Mouse (Mus musculus) olfactory bulb, adult 2 months (tissue): Measurements from ENCODE around the gene Map4k2.

Source experiments
- CTCF ChIP-seq: fragments of 200-500 bp; IDR thresholded peaks from 2 replicates; pipeline ENCODE4 v1.5.1; 2012; ENCODE audit warnings: low read depth, mild to moderate bottlenecking, low read length, moderate library complexity; ENCODE audit not compliant: insufficient read depth
- POLR2A ChIP-seq: fragments of 200-500 bp; IDR thresholded peaks from 2 replicates; pipeline ENCODE4 v1.6.1; 2012; ENCODE audit warnings: mild to moderate bottlenecking, low read depth, low read length, moderate library complexity; ENCODE audit not compliant: insufficient read depth

DNA sequence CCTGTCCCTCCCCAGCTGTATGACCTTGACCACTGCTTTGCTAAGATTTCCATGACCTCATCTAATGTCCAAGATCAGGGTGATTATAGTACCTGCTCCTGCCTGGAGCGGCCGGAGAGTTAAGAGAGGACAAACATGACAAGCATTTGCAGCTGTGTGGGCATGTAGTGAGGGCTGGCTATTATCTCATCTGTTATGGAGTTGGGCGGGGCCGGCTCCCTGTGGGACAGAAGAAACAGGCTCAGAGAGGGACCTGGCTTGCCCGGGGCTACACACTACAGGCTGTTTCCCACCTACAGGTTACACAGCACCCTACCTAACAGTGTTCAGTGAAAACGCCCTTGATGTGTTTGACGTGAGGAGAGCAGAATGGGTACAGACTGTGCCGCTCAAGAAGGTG, 19.6 kb upstream of the Map4k2 start:
- no peak for TF ChIP-seq CTCF
- TF ChIP-seq POLR2A = no peak
